Mouse (Mus musculus) heart, adult 8-10 months (tissue): ENCODE data around the gene Ifi47. TPM values are rescaled to one million over a fixed set of nuclear protein-coding genes. Genes with fewer than 3 reads are reported as not detected.

Experiments used
- DNase-seq: peaks from one replicate; pipeline ENCODE4 v3.0.0; 2022; ENCODE audit warnings: low spot score
- total RNA-seq, 4 experiments: library from RNA; stranded (reverse); gene quantifications; 2 replicates each; pipeline ENCODE4 v1.2.4; 2022

Gene Ifi47
- total RNA-seq, 4 experiments from 2014 or later = 2.2 to 3.0 (median 2.7) TPM

DNA sequence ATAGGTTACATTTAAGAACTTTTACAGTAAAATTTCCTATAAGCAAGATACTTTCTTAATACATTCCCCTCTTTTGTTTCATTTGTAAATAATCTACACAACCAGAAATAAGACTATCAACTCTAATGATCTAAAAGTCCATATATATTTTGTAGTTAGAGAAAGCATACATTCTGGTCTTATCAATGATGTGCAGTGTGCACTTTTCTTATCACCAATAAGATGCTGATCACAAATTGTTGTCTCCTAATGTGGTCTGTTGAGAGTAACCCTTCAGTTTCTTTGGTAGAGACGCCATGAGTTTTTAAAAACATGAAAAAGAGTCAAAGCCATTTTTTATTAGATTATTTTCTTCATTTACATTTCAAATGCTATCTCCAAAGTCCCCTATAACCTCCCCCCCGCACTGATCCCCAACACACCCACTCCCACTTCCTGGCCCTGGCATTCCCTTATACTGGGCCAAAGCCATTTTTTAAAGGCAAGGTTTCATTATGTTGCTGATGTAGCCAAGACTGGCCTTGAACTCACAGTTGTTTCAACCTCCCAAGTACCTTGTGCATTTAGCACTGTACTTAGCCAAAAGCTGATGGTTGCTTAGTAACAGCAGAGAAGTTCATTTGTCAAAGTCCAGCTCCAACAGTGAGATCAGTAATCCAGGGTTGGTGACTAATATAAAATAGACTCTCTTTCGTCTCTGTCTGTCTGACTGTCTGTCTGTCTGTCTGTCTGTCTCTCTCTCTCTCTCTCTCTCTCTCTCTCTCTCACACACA lies 13.5 kb downstream of the Ifi47 start:
- DNase-seq = no peak

DNA sequence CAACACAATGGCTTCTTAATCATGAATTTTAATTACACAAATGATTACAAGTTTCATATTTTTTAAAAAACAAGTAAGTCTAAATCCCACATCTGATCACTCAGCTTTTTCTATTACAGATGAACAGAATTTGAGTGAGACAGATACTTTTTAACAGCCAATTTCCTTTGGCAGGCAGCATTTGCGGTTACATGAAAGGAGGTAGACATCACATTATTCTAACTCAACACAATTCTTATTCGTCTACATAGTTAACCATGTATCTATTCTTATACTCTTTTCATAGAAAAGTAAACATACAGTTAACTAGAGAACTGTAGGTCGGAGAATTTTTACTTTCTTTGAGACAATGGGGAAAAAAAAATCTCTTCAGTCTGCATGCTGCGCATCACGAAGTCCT lies 14.2 kb downstream of the Ifi47 start:
- DNase-seq = no peak

DNA sequence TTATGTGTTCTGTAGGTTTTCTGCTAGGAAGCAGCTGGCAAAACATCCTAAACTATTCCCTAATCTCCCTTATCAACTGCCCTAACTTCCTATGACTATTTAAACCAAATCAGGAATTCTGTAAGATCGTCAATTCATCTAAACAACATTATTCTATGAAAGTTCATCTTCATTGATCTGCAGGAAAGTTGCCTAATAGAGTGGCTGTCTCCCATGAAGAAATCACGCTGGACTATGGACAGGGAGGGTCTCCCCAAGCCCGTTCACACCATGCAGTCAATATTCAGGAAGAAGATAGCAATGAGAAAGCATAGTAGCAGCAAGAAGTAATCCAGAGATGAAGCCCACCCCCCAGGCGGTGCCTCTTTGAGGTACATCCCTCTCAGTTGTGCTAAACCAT lies 14.8 kb downstream of the Ifi47 start:
- no peak for DNase-seq

DNA sequence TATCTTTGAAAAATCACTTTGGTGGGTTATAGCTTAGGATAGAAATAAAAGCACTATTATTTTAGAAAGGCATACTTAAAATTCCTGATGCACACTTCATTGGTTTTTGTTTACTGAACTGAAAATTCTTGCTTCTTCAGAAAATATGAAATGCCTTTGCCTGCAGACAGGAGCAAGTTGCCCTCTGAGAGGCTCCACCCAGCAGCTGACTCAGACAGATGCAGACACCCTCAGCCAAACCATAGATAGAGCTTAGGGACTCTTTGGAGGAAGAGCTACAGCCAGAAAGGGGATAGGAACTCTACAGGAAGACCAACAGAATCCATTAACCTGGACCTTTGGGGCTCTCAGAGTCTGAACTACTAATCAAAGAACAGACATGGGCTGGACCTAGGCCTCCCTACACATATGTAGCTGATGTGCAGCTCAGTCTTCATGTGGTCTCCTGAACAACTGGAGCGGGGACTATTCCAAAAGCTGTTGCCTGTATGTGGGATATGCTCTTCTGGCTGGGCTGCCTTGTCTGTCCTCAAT lies 15.7 kb downstream of the Ifi47 start:
- DNase-seq = no peak

DNA sequence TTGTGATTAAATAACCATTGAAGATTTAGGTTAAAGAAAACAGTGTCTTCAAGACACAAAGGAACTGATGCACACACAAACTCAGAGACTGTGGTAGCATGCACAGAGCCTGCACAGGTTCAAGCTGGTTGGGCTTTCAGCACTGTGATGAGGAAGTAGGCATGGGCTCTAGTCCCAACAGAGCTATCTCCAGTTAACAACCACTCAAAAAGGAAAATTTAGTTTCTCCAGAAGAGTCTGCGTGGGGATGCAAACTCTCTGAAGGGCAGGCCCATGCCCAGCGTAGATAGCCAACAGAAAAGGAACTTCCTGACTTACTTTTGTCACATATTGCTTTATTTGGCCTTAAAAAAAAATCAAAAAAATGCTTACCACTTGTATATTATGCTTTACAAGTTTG lies 16.4 kb downstream of the Ifi47 start:
- DNase-seq = no peak

DNA sequence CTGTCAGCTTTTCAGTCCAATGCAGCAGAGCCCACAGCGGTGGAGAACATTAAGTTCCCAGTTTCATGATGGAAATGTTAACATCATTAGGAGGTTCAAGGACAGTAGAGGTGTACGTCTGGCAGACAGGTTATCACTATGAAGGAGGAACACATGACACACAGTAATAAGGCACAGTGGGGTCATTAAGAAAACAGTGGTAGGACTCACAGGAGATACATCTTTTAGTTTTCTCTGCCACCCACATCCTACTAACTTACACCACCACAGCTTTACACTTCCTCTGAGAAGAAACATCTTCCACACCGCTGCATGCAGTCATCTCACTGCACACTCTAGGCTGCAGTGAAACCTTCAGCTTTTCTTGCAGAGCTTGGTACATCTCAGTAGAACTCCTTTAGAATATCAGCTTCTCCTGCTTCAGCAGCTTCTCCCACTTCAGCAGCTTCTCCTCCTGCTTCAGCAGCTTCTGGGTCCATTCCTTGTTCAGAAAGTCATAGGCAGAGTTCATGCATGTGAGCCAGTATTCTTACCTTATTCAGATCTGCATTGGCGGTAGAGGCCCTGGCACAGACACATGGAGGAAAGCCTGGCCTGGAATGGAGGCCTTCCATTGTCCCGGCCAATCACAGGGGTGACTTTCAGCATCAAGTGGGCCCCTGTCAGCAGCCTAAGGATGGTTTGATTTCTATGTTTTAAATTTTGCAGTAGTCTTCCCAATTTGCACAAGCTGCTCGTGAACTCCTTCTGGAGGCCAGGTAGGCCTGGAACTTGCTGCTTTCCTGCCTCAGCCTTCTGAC lies 17.7 kb downstream of the Ifi47 start:
- DNase-seq = no peak

DNA sequence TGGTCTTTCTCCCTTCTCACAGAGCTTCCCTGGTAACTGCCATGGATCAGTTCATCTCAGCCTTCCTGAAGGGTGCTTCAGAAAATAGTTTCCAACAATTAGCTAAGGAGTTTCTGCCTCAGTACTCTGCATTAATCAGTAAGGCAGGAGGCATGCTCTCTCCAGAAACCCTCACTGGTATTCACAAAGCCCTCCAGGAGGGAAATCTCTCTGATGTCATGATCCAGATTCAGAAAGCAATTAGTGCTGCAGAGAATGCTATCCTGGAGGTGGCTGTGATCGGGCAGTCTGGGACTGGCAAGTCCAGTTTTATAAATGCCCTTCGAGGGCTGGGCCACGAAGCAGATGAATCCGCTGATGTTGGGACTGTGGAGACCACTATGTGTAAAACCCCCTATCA lies 19.0 kb downstream of the Ifi47 start:
- DNase-seq = no peak

DNA sequence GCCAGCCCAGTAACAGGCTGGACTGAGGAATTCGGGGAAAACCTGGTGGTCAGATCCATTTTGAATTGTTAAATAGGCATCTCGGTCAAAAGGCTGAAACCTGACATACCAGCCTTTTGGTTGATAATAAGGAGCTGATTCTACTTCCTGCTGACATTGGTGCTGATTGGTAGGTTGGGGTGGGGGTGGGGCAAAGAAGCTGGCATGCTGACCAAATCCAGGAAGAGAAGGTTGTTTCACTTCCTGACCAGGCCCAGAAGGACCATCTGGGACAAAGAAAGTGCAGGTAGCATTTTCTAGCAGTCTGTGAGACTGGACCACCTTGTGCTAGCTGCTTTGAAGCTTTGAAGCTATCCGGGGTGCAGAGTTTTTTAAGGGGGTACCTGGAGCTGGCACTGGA lies 24.0 kb downstream of the Ifi47 start:
- DNase-seq = no peak

DNA sequence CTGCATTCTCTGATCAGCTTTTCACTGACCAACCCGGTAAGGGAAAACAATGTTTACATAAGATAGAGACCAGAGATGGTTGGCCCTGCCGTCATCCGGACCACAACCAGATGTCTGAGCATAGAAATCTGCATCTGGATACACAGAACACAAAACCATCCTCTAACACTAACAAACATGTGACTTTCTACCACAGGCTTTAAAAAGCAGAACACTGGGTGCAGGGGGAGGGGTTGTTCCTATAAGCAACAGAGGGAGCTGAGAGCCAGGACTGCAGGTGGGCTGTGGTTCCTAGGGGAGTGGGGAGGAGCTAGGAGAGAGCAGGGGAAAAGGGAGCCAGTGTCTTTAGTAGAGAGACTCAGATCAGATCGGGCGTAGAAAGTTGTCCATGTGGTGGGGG lies 25.1 kb downstream of the Ifi47 start:
- no peak for DNase-seq

DNA sequence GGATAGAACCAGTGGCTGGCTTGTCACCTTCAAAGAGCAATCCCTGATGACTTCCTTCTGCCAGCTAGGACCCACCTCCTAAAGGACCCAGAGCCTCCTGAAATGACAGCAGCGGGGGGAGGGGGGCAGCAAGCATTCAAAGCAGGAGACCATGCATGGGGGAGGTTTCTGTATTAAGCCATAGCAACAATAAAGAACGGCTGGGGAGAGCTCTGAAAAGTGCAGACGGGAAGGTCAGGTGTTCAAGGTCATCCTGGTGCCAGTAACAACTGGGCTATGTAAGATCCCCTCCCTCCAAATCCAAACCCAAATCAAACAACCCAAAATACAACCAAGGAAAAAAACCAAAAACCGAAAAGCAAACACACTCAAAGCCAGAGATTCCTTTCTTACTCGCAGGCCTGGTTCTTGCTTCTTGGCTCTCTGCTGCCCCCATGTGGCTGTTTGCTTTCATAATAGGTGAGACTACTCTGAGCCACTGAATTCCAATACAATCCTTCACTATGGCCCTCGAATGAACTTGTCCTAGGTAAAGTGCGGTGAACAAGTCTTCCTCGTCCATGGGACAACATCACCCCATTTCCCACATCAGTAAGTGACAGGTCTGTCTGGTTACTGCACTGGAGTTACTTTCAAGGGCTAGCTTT lies 26.8 kb downstream of the Ifi47 start:
- DNase-seq = peak; percentile 91

DNA sequence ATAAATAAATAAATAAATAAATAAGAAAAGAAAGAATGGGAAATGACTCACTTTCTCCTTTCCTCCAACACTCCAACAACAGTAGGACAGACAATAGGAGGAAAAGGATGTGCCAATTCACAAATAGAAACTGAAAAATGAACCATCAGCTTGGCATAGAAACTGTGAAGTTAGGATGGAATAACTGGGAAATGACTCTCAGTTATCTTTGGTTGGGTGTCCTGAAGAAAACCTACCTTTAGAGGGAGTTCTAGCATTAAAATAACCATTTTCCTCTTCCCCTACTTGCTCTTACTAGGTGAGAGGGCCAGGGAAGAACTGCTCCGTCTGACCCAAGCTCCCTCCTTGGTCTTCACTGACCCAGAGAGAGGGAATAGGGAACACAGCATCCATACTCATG lies 29.4 kb downstream of the Ifi47 start:
- DNase-seq = no peak

DNA sequence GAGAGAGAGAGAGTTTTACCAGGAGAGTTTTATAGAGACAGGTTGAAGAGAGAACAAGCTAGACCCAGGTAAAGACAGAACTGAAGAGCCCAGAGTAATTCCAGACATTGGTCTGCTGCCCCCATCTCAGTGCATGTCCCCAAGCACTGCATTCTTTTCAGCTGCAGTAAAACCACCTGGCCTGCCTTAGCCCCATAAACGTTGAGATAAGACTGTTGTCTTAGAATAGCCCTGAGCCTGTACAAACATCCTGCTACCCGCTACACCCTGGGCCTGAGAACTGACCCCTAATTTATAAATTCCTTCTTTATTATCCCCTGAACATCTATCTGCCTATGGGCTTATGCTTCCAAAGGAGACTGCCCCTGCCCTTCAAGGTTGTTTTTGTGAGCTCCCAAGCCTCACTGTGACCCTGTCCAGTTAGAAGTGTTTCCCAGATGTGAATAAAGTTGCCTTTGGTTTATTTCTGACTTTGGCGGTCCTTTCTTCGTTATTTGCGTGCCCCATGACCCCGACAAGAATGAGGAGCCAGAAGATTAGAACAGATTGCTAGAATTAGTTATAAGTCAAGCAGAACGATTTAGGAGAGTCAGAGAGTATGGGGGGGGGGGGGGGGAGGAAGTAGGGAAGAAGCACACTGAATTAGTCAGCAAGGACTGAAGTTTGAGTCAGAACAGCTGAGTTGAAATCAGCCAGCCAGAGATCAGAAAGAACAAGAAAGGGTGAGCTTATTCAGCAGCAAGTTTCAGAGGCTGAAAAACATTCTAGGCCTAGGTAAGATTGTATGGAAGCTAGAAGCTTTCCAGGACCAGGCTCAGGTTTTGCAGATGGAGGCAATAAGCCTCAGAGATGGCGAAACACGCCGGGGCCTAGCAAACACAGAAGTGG lies 31.5 kb downstream of the Ifi47 start:
- no peak for DNase-seq

DNA sequence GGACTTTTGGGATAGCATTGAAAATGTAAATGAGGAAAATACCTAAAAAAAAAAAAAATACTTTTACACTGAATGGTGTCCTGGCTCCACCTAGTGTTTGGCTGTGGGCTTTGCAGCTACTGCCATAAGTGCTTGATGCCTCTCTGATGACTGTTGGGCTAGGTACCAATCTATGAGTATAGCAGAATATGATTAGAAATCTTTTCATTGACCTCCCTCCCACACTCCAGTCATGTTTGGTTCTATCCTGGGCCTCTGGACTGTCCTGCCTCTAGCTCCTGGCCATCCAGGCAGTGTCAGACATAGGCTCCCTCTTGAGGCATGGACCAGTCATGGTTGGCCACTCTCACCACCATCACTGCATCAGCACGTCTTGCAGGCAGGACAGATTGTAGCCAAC lies 32.4 kb downstream of the Ifi47 start:
- no peak for DNase-seq

DNA sequence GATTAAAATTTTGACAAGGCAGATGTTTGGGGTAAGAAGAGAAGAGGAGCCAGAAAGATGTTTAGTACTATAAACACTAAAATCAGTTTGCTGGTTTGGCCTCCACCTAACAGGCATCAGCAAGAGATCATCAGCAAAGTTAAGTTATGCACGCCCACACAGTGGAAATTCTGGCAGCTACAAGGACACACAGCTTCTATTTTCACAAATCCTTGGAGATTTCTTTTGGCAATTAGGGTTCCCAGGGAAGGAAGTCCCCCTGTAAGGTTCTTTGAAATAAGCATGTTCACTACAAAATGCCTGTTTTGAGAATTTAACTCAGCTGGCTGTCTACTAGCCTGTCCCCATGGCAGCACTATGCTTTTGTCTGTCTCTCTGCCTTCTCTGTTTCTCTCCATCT lies 34.6 kb downstream of the Ifi47 start:
- DNase-seq = no peak

DNA sequence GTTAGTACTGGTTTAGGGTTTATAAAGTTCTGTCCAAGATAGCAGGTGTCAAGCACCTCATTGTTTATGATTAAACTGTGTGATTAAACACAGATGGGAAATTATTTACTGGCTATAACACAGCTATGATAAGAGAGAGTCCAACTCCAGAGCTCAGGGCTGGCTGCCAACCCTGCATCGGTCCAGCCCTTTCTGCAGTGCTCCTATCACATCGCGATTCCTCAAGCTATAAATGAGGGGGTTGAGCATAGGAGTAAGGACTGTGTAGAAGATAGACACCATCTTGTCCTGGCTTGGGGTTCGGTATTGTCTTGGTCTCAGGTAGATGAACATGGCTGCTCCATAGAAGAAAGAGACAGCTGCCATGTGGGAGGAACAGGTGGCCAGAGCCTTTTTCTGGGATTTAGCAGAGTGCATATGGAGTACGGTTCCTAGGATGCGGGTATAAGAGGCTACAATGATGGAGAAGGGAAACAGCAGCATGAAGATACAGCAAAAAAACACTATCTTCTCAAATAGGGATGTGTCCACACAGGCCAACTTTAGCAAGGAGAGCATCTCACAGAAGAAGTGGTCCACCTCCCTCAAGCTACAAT lies 36.3 kb downstream of the Ifi47 start:
- DNase-seq = no peak

DNA sequence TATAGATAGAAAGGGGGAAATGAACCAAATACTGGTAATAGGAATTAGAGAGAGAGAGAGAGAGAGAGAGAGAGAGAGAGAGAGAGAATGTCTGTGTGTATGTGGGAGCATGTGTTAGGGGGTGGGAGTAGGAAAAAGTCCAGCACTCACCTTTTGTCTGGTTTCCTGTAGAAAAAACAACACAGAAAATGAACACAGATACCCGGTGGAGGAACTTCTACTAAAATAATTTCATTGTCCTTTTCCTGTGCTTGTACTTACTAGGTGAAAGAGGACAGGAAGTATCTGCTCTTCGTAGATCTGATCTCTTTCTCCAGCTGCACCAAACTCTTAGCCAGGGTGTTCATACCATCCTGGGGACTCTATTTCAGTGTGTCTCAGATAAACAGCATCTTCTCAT lies 37.8 kb downstream of the Ifi47 start:
- no peak for DNase-seq

DNA sequence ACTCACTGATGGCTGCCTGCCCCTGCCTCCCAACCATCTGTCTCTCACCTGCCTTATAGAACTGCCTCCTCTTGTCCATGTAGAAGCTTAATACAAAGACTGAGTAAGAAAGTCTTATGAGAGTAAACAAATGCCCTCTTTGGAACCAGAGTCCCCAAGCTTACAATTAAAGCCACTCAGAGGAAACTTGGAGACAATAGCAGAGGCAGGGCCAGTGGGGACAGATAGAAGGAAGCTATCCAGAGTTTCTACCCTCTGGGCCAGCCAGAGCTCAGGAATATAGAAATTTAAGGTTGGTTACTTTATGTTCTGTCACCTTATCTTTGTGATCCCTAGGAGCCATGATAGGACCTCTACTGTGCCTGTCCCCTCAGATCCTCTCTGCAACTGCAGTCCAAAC lies 38.4 kb downstream of the Ifi47 start, which contains the start of gene Olfr1396:
TSS of gene Olfr1396 (minus strand) at position 101 of the 400 bp plus-strand sequence.
- DNase-seq = no peak

DNA sequence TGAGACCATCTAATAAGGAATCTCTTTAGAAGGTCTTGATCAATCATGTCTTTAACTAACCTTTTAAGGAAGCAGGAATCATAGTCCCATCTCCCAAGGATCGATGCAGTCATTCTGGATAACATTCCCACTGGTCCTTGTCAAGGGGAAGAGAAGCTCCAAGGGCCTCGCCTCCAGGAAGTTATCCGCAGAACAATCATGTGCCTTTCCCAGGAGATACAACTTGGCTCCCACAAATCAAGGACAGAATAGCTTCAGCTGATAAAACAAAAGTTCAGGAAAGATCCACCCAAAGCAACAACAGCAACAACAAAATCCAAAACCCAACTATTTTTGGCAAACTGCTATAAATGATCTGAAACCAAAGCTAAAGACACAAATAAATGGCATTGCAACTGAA lies 43.2 kb downstream of the Ifi47 start:
- no peak for DNase-seq

DNA sequence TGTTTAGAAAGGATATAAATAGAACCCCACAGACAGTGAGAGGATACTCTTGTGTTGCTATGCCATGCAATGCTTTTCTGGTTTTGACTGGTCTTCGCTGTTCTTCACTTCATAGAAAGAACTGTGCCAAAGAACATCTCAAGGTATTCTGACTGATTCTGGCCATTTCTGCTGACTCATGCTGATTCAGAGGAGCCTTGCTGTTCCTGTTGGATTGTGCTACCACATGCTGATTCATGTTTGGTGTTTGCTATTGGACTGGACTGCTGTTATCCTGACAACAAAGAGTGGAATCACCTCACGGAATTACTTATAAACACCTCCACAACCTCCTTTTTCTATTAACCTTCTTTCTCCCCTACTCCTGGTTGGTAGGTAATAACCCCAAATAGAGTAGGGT lies 47.8 kb downstream of the Ifi47 start:
- DNase-seq = no peak

DNA sequence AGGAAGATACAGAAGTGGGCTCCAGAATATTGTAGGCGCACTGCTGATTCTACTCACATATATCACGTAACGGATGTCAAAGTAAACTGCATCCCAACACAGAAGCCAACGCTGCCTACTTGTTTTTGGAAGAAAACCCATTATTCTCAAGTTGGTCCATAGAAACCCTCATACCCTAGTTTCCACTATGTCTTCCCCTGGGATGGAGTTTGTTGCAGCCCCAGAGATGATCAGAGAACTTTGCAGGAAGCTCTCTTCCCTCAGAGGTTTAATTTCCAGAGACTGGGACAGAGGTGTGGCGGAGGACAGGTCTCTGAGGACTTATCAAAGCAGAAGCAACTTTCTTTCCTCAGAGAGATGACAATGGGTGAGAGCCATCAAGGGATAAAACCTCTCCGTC lies 65.6 kb downstream of the Ifi47 start, which contains the start of gene Olfr1395:
TSS of gene Olfr1395 (plus strand) at position 301 of the 400 bp plus-strand sequence.
- DNase-seq = no peak
